7 mouse cellular contexts compared by ENCODE assay signal in the genomic region with DNA sequence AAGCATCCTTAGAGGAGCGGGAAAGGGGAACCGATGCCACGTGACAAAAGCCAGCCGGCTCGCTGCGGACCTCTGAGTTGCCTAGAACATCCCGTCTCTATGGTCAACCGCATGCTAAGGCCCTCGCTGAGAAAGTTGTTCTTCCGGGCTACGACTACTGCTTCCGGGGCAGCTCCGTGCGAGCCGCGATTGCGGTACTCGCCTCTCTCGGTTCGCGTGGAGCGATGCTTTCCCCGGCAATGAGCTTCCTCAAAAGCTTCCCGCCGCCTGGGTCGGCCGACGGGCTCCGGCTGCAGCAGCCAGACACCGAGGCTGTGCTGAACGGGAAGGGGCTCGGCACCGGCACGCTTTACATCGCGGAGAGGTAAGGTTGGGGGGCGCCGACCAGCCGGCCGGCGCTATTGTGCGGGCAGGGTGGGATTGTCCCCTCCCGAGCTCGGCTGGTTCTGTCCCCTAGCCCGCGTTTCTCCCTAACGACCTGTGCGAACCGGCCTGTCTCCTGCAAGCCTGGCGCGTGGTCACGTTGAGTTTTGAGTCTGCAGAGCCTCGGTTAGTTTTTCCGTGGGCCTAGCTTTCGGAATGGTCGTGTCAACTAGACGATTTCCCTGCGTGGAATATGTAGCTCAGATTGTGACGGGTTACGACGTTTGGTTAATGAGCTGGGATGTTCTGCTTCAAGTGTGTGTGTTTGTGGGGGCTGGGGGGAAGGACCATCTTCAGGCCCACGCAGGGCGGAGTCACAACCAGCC. TPM values are rescaled to one million over a fixed set of nuclear protein-coding genes. Genes with fewer than 3 reads are reported as not detected.
A peak's percentile ranks its signal among the peaks of the same experiment; 100 is the strongest.
DNase-seq lines count a peak whose midpoint lies in the region; ATAC-seq lines count a peak whose summit lies in the region.

A gene (plus strand): TSS at position 129 of the 749 bp plus-strand sequence.

- no peaks in the 10 kb centered on the region for H3K9me3 ChIP-seq in intestine, embryonic 15.5 days
- peaks cover 13% of the 10 kb centered on the region; the same call in 1 of the 2 replicates for H3K9me3 ChIP-seq in midbrain, embryonic 10.5 days (replicated peaks)

- WGBS in intestine, embryonic 15.5 days: under 1% methylated on average over 63 of the region's 63 CpGs
- under 1% methylated on average over 63 of the region's 63 CpGs for WGBS in midbrain, embryonic 10.5 days

- intact Hi-C loops in gastrocnemius, postnatal 36 days (cut with DNase I): loop anchor here (5.0 kb wide), 1 partner anchor 219 kb away; no protein-coding TSS in a partner anchor
- intact Hi-C loops in left cerebral cortex, postnatal 25 days (cut with DNase I): loop anchor here (2.0 to 5.0 kb wide), 2 partner anchors 114 to 216 kb away; a partner anchor contains a TSS

- no peaks in the 10 kb centered on the region for H3K27me3 ChIP-seq in intestine, embryonic 15.5 days (replicated peaks)
- H3K27me3 ChIP-seq in midbrain, embryonic 10.5 days (ENCODE audit: low read depth, poor library complexity, severe bottlenecking): no peaks in the 10 kb centered on the region

- no peaks in the 10 kb centered on the region for H3K36me3 ChIP-seq in intestine, embryonic 15.5 days
- H3K36me3 ChIP-seq in midbrain, embryonic 10.5 days: peaks cover 33% of the 10 kb centered on the region

- H3K4me2 ChIP-seq in intestine, embryonic 15.5 days (replicated peaks): peak within 1 kb of the TSS; percentile 61

- peak within 1 kb of the TSS; percentile 77 for H3K27ac ChIP-seq in intestine, embryonic 15.5 days
- peak within 1 kb of the TSS; percentile 93 for H3K27ac ChIP-seq in midbrain, embryonic 10.5 days (replicated peaks)

- peak; percentile 98 for ATAC-seq in intestine, embryonic 15.5 days

- H3K9ac ChIP-seq in intestine, embryonic 15.5 days: peak within 1 kb of the TSS; percentile 85

- peak; percentile 89 to 90 for DNase-seq in adrenal gland, adult 18-20 months (ENCODE audit: low spot score in 2 of 2)
- DNase-seq in embryo, embryonic 11 days: peak; percentile 96
- peak; percentile 85 to 91 for DNase-seq in gastrocnemius, postnatal 36 days
- peak; percentile 93 to 97 for DNase-seq in left cerebral cortex, postnatal 25 days (ENCODE audit: low spot score in 2 of 2)
- DNase-seq in midbrain, embryonic 10.5 days (ENCODE audit: low spot score): peak; percentile 91
- peak; percentile 95 for DNase-seq in right cerebral cortex, postnatal 4 days

- peak within 1 kb of the TSS; percentile 89 for H3K4me3 ChIP-seq in intestine, embryonic 15.5 days (replicated peaks)
- H3K4me3 ChIP-seq in midbrain, embryonic 10.5 days: peak within 1 kb of the TSS; percentile 93

- H3K4me1 ChIP-seq in intestine, embryonic 15.5 days (replicated peaks): 0 out of 2 replicates have a peak, but pooled peaks cover 5% of the 10 kb centered on the region
- peaks cover 18% of the 10 kb centered on the region for H3K4me1 ChIP-seq in midbrain, embryonic 10.5 days

RNA-seq across cellular contexts. Expression of the gene that starts here (rescaled TPM):
- 10 to 100 TPM; 47.4 to 53.8 TPM for total RNA-seq in adrenal gland, adult 18-20 months (2021)
- 10 to 100 TPM; 27.3 to 31.3 TPM for total RNA-seq in gastrocnemius, postnatal 36 days (2021)
- polyA plus RNA-seq in intestine, embryonic 15.5 days (2015; fragmentation: Nextera tagmentation; extraction: Ambion mirVana): 155 and 161 TPM in 2 replicates
- 10 to 100 TPM; 76.2 to 89.9 TPM for total RNA-seq in left cerebral cortex, postnatal 25 days (2021)
- polyA plus RNA-seq in midbrain, embryonic 10.5 days (2016; fragmentation: Nextera tagmentation; extraction: Ambion mirVana): 262 and 299 TPM in 2 replicates

Comparison
In these comparisons a context has a peak if more than half of its experiments do, and no peak if none do; other contexts are left out.
1. Peak in every context shown above with its lines: DNase-seq, ATAC-seq, H3K4me3 ChIP-seq and H3K27ac ChIP-seq.